Mouse (Mus musculus) embryonic facial prominence, embryonic 13.5 days (tissue): ENCODE data around the gene Phpt1. TPM values are rescaled to one million over a fixed set of nuclear protein-coding genes. Genes with fewer than 3 reads are reported as not detected.

Source experiments
- ATAC-seq: fragments of 200-750 bp; cut with Nextera tagmentation; 2 replicates; pipeline ENCODE4 v1.8.0; 2017; ENCODE audit warnings: low read depth; ENCODE audit not compliant: insufficient number of reproducible peaks, insufficient read depth, low FRiP score, low TSS enrichment
- H3K27ac ChIP-seq: fragments of 300-500 bp; sonication (generic); 2 replicates; pipeline ENCODE4 v1.5.1; 2015; ENCODE audit warnings: moderate library complexity, mild to moderate bottlenecking, inconsistent platforms
- H3K27me3 ChIP-seq: fragments of 300-500 bp; sonication (generic); 2 replicates; pipeline ENCODE4 v1.6.1; 2015; ENCODE audit warnings: mild to moderate bottlenecking, inconsistent platforms
- H3K36me3 ChIP-seq: fragments of 300-500 bp; sonication (generic); 2 replicates; pipeline ENCODE4 v1.6.1; 2015; ENCODE audit warnings: mild to moderate bottlenecking, inconsistent platforms
- H3K4me1 ChIP-seq: fragments of 300-500 bp; sonication (generic); 2 replicates; pipeline ENCODE4 v1.6.1; 2015; ENCODE audit warnings: inconsistent platforms
- H3K4me2 ChIP-seq: fragments of 300-500 bp; sonication (generic); 2 replicates; pipeline ENCODE4 v1.6.1; 2015; ENCODE audit warnings: moderate library complexity, mild to moderate bottlenecking, inconsistent platforms
- H3K4me3 ChIP-seq: fragments of 300-500 bp; sonication (generic); 2 replicates; pipeline ENCODE4 v1.5.1; 2015; ENCODE audit warnings: mild to moderate bottlenecking, inconsistent platforms
- H3K9ac ChIP-seq: fragments of 300-500 bp; sonication (generic); 2 replicates; pipeline ENCODE4 v1.6.1; 2015; ENCODE audit warnings: mild to moderate bottlenecking, inconsistent platforms
- H3K9me3 ChIP-seq: fragments of 300-500 bp; sonication (generic); 2 replicates; pipeline ENCODE4 v1.6.1; 2016; ENCODE audit warnings: inconsistent platforms
- WGBS: fragments of 180-500 bp; shearing (Covaris S2); methylation state at CpG from one replicate; pipeline ENCODE4 v1.1.7; 2015; ENCODE audit warnings: mixed read lengths; 5-methylcytosine and 5-hydroxymethylcytosine counted together
- polyA plus RNA-seq: library from polyadenylated mRNA; unstranded; fragments of >200 nt; fragmentation: Nextera tagmentation; extraction: Ambion mirVana; gene quantifications from 2 replicates; pipeline ENCODE4 v1.2.1, GENCODE M21; 2015

Phpt1 gene
- polyA plus RNA-seq, 1 experiment from 2014 or later: 174 TPM

DNA sequence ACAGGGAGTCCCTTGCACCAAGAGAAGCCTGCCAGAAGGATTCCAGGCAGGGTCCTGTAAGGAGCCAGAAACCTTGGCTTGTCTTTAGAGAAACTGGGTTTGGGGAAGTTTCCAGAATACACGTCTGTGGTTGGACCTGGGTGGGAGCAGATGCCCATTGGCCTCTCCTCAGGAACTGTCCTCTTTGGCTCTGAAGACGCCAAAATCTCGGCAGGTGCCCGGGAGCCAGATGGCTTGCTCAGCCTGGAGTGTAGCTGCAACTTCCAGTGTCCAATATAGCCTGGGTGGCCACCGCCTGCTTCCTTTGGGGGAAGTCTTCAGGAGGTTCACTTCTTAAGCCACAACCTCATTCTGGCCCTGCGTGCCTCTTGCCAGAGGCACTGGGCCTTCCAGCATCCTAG lies 6.9 kb upstream of the Phpt1 start:
- H3K9ac ChIP-seq: peak overlapping the region; percentile 58; the same call in 1 of the 2 replicates
- WGBS: 30% methylated on average over 6 of the region's 6 CpGs
- no peak for ATAC-seq
- H3K27ac ChIP-seq: no peak overlapping the region
- peaks cover 47% of the 10 kb centered on the region for H3K27me3 ChIP-seq
- peaks cover 41% of the 10 kb centered on the region for H3K36me3 ChIP-seq
- peak overlapping the region; percentile 81; the same call in 1 of the 2 replicates for H3K4me2 ChIP-seq
- H3K4me3 ChIP-seq: no peak overlapping the region
- H3K4me1 ChIP-seq: peaks cover 59% of the 10 kb centered on the region
- H3K9me3 ChIP-seq: no peaks in the 10 kb centered on the region

DNA sequence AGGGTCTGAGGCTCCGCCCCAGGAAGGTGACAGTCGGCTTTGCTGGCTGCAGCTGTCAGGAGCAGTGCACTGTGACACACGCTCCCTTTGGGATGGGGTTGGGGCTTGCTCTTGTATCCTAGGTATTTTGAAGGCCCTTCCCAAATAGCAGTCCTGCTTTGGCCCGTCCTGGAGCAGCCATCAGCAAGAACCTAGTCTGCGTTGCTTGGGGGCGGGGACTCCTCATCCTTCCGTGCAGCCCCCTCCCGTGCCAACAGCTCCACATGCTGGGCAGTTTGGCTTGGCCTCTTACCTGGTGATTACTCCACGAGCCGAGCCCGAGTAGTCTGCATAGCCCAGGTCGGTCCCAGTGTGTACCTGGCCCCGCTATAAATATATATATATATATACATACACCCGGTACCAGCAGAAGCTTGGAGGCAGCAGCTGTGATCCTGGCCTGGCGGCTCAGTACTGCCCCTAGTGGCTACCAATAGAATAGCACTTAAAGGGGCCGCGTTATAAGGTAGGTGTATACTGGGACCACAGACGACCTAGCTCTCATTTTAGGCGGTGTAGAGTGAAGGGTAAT lies 6.4 kb upstream of the Phpt1 start, which contains the start of gene Ajm1:
Gene Ajm1 (minus strand): TSS at position 464 of the 571 bp plus-strand sequence.
- H3K4me3 ChIP-seq: peak within 1 kb of the TSS; percentile 45
- peak; percentile 33; the same call in 1 of the 2 replicates for ATAC-seq
- H3K36me3 ChIP-seq: peaks cover 36% of the 10 kb centered on the region
- peaks cover 52% of the 10 kb centered on the region for H3K27me3 ChIP-seq
- H3K4me2 ChIP-seq: peak within 1 kb of the TSS; percentile 81
- peaks cover 59% of the 10 kb centered on the region for H3K4me1 ChIP-seq
- peak within 1 kb of the TSS; percentile 58 for H3K9ac ChIP-seq
- H3K9me3 ChIP-seq: no peaks in the 10 kb centered on the region
- peak within 1 kb of the TSS; percentile 9; the same call in 1 of the 2 replicates for H3K27ac ChIP-seq
- 5% methylated on average over 19 of the region's 19 CpGs for WGBS

DNA sequence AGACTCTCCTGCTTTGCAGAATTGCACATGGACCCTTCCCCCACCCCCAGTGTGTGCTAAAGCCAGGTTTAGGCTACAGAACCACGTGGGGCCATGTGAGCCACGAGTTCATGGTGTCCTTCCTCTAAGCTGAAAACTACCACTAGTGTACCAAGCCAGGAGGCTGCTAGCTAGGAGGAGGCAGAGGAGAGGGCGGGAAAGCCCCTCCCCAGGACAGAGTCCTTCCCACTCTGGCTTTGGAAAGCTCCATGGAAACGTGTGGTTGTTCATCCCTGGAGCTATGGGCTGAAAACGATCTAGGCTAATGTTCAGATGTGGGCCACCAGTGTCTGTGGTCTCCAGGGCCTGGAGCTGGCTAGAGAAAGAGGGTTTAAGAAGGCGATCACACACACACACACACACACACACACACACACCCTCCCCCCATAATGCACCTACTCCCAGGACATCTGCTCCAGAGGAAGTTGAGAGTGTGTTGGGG lies 5.6 kb upstream of the Phpt1 start:
- H3K9ac ChIP-seq: no peak overlapping the region
- peak overlapping the region; percentile 45 for H3K4me3 ChIP-seq

DNA sequence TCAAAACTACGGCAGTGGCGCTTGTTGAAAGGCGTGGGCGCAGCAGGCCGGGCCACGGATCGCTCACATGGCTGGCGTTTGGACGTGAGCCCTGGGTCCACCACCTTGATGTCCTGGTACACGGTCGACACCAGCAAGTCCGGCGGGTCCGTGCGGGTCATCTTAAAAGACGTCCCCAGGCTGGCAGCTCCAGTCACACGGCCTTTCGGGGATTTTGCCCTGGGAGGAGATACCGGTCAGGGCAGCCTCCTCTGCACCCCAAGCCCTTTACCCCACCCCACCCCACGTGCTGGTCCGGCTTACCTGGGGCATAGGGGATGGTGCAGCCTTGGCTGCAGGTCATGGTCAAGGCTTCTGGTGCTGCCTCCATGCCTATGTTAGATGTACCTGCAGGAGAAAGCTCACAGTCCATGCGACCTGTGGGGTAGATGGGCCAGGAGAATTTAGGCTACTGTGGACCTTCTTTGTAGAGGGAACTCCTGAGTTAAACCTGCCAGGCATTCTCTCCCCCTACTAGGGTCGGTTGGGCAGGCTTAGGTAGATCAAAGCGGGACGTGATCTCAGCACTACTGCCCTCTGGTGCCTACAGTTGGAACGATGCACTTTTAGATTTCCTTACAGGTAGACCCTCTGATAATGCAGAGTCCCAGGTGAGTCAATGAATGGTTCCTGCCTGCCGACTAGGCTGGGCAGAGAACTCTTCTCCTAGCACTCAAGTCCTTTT lies 4.9 kb upstream of the Phpt1 start:
- peak overlapping the region; percentile 32 for H3K4me3 ChIP-seq
- WGBS: 4% methylated on average over 27 of the region's 27 CpGs
- H3K9me3 ChIP-seq: no peaks in the 10 kb centered on the region
- no peak for ATAC-seq
- no peak overlapping the region for H3K27ac ChIP-seq
- H3K9ac ChIP-seq: peak overlapping the region; percentile 46; the same call in 1 of the 2 replicates
- peaks cover 69% of the 10 kb centered on the region for H3K4me1 ChIP-seq
- peak overlapping the region; percentile 53 for H3K4me2 ChIP-seq
- H3K27me3 ChIP-seq: peaks cover 60% of the 10 kb centered on the region
- peaks cover 21% of the 10 kb centered on the region for H3K36me3 ChIP-seq

More for the DNA sequence above, 5.6 kb upstream of the Phpt1 start:
- no peak for ATAC-seq
- H3K36me3 ChIP-seq: peaks cover 29% of the 10 kb centered on the region
- H3K27ac ChIP-seq: no peak overlapping the region
- peaks cover 65% of the 10 kb centered on the region for H3K4me1 ChIP-seq
- 42% methylated on average over 6 of the region's 6 CpGs for WGBS
- H3K4me2 ChIP-seq: peak overlapping the region; percentile 81
- H3K27me3 ChIP-seq: peaks cover 59% of the 10 kb centered on the region
- no peaks in the 10 kb centered on the region for H3K9me3 ChIP-seq

- Histone ChIP-seq H3K4me1 (peaks cover 71% of the 10 kb centered on the region), H3K9ac (peak overlapping the region; percentile 46; the same call in 1 of the 2 replicates), H3K9me3 (no peaks in the 10 kb centered on the region), H3K27me3 (peaks cover 60% of the 10 kb centered on the region), H3K27ac (no peak overlapping the region), H3K4me2 (peak overlapping the region; percentile 53), H3K36me3 (peaks cover 13% of the 10 kb centered on the region), H3K4me3 (peak overlapping the region; percentile 32)
- ATAC-seq: no peak
- WGBS: 6% methylated on average over 77 of the region's 77 CpGs
Observed at GRCm38 (mm10) chr2:25578796-25579736, 4.0 kb upstream of the Phpt1 start.

DNA sequence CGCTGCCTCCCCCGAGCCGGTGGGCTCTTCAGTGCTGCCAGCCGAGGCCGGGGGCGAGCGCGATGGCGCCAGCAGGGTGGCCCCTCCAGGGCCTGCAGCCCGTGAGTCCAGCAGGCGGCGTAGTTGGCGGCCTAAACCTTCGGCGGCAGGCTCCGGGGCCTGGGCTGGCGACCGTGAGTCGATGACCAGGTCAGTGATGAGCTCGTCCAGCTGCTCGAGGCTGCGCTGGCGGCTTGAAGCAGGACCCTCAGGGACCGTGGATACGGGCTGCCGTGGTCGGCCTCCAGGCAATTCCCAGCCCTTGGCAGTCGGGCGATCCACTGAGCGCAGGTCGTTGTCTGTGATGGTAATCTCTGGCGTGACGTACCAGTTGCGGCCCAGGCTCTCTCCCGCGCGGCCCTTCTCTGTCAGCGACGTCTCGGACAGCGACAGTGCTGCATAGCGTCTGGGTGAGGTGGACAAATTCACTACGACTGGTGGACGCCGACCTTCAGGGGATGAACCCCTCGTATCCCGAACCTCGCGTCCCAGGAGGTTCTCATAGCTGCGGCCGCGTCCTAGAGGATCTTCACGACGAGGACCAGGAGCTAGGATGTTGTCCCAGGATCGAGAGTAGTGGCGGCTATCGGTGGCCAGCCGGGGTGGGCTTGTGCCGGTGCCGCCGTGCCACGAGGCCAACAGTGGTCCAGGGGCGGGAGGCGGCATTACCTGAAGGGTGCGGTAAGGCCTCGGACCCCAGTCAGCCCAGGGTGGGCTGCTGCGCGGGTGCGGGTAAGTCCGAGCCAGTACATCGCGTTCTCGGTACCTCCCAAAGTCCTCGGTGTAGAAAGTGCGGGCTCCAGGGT lies 3.1 kb upstream of the Phpt1 start:
- Histone ChIP-seq H3K27me3 (peaks cover 60% of the 10 kb centered on the region), H3K4me2 (peak overlapping the region; percentile 53), H3K9me3 (no peaks in the 10 kb centered on the region), H3K4me3 (peak overlapping the region; percentile 32), H3K27ac (no peak overlapping the region), H3K4me1 (peaks cover 80% of the 10 kb centered on the region), H3K36me3 (peaks cover 6% of the 10 kb centered on the region), H3K9ac (peak overlapping the region; percentile 58)
- ATAC-seq: no peak
- WGBS: 5% methylated on average over 75 of the region's 75 CpGs

GRCm38 (mm10) chr2:25576965-25577891 lies 2.2 kb upstream of the Phpt1 start:
- no peaks in the 10 kb centered on the region for H3K9me3 ChIP-seq
- peak overlapping the region; percentile 58 for H3K9ac ChIP-seq
- WGBS: 13% methylated on average over 92 of the region's 92 CpGs
- H3K36me3 ChIP-seq: peaks cover 10% of the 10 kb centered on the region; the same call in 1 of the 2 replicates
- H3K4me3 ChIP-seq: peak overlapping the region; percentile 32
- no peak overlapping the region for H3K27ac ChIP-seq
- H3K4me2 ChIP-seq: peak overlapping the region; percentile 53
- no peak for ATAC-seq
- peaks cover 60% of the 10 kb centered on the region for H3K27me3 ChIP-seq
- H3K4me1 ChIP-seq: peaks cover 75% of the 10 kb centered on the region

DNA sequence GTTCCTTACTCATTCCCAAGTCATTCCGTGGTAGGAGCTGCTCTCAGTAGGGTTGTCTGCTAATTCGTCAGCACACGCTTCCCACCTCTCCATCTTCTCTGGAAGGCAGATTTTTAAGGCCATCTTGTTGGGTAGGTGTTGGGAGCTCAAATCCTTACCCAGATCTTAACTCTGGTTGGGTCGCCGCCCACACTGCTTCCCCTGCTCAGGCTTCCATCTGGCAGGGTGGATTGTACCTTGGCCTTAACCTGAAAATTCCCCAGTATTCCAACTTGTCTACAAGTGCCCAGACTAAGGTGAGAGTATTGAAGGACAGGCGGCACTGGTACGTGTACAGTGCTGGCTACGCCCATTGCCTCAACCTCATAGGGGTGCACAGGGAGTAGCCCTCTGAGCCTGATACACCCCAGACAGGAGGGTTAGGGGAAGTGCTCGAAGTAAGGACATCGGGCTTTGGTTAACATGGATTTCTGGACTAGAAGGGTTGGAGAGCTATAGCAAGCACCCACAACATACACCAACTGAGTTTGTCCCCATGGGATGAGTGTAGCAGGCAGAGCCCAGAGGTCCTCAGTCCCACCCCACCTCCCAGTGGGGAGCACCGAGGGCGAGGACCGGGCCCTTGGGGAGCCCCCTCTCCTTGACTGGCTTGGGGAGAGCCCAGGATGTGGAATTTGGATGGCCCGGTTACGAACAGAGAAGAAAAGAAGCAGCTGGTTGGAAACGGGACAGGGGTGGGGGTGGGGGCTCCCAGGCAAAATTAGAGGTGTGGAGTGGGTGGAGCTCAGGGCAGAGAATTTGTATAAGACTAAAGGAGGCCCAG lies 1.2 kb upstream of the Phpt1 start:
- Histone ChIP-seq H3K4me2 (peak overlapping the region; percentile 95), H3K9ac (peak overlapping the region; percentile 78), H3K9me3 (no peaks in the 10 kb centered on the region), H3K36me3 (peaks cover 18% of the 10 kb centered on the region), H3K27ac (no peak overlapping the region), H3K4me3 (peak overlapping the region; percentile 64; the same call in 1 of the 2 replicates), H3K27me3 (peaks cover 56% of the 10 kb centered on the region), H3K4me1 (peaks cover 67% of the 10 kb centered on the region)
- WGBS: 78% methylated on average over 16 of the region's 16 CpGs
- ATAC-seq: no peak

DNA sequence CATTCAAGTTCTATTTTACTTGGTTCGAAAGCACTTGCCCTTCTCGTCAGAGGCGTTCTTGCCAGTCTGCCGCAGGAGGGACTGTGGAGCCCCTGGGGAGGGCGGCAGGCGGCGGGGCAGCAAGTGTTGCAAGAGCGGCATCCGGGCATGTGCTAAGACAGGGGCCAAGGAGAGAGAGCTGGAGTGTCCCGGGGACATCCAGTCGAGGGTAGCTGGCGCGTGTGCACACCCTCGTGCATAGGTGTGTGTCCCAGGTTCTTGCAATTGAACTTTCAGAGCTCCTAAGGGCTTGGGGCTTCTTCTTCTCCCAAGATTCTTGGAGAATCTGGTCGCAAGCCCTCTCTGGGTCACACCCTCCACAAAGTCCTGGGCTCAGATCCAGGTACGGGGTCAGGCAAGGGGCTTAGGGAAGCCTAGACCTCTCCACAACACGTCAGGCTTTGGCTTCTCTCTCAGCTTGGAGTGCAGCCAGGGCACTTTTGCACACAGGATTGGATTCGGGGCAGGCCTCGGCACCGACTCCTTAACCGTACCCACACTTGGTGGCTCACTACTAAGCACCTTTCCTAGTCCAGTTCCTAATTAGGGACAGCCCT lies 506 bp upstream of the Phpt1 start:
- no peak for ATAC-seq
- peak overlapping the region; percentile 78 for H3K9ac ChIP-seq
- H3K27ac ChIP-seq: peak overlapping the region; percentile 93
- H3K4me2 ChIP-seq: peak overlapping the region; percentile 95
- no peaks in the 10 kb centered on the region for H3K9me3 ChIP-seq
- H3K27me3 ChIP-seq: peaks cover 49% of the 10 kb centered on the region
- peaks cover 24% of the 10 kb centered on the region for H3K36me3 ChIP-seq
- H3K4me1 ChIP-seq: peaks cover 61% of the 10 kb centered on the region
- peak overlapping the region; percentile 64 for H3K4me3 ChIP-seq
- 9% methylated on average over 21 of the region's 21 CpGs for WGBS
